Mouse (Mus musculus): ENCODE results near the gene Gm26992. TPM values are rescaled to one million over a fixed set of nuclear protein-coding genes. Genes with fewer than 3 reads are reported as not detected.

Gm26992 gene
- polyA plus RNA-seq, 1 experiment from 2014 or later: not detected

- 28% methylated on average over 2 of the region's 2 CpGs for WGBS
- H3K4me2 ChIP-seq: peak overlapping the region; percentile 40
These were observed 62.2 kb downstream of the Gm26992 start for GRCm38 (mm10) chrX:103484050-103484449.

GRCm38 (mm10) chrX:103490853-103491252 lies 69.0 kb downstream of the Gm26992 start:
- Histone ChIP-seq H3K4me2 (no peak overlapping the region), H3K9ac (no peak overlapping the region), H3K27ac (no peak overlapping the region), H3K4me3 (replicated peaks) (no peak overlapping the region), H3K27me3 (replicated peaks) (no peaks in the 10 kb centered on the region), H3K4me1 (0 out of 2 replicates have a peak, but pooled peaks cover 5% of the 10 kb centered on the region), H3K36me3 (no peaks in the 10 kb centered on the region), H3K9me3 (no peaks in the 10 kb centered on the region)
- ATAC-seq (ENCODE audit: insufficient read depth, low FRiP score, low read depth): no peak
- WGBS: 57% methylated on average over 2 of the region's 2 CpGs

More at GRCm38 (mm10) chrX:103484050-103484449, 62.2 kb downstream of the Gm26992 start:
- Histone ChIP-seq H3K27me3 (replicated peaks) (no peaks in the 10 kb centered on the region), H3K36me3 (no peaks in the 10 kb centered on the region), H3K27ac (no peak overlapping the region), H3K4me3 (replicated peaks) (no peak overlapping the region; the same call in 1 of the 2 replicates), H3K4me1 (no peaks in the 10 kb centered on the region), H3K9ac (no peak overlapping the region), H3K9me3 (no peaks in the 10 kb centered on the region)
- ATAC-seq (ENCODE audit: insufficient read depth, low FRiP score, low read depth): no peak

- H3K9ac ChIP-seq: no peak overlapping the region; the same call in 1 of the 2 replicates
- H3K4me1 ChIP-seq: 0 out of 2 replicates have a peak, but pooled peaks cover 5% of the 10 kb centered on the region
- WGBS: 35% methylated on average over 10 of the region's 10 CpGs
- no peaks in the 10 kb centered on the region for H3K36me3 ChIP-seq
- no peaks in the 10 kb centered on the region for H3K9me3 ChIP-seq
- no peak for ATAC-seq (ENCODE audit: insufficient read depth, low FRiP score, low read depth)
- H3K27me3 ChIP-seq (replicated peaks): no peaks in the 10 kb centered on the region
- H3K4me3 ChIP-seq (replicated peaks): peak overlapping the region; percentile 54
- peak overlapping the region; percentile 92 for H3K27ac ChIP-seq
- peak overlapping the region; percentile 48 for H3K4me2 ChIP-seq
These were observed 70.8 kb downstream of the Gm26992 start for GRCm38 (mm10) chrX:103492398-103493256.

- Histone ChIP-seq H3K4me3 (replicated peaks) (peak overlapping the region; percentile 54), H3K27me3 (replicated peaks) (no peaks in the 10 kb centered on the region), H3K9ac (peak overlapping the region; percentile 42; the same call in 1 of the 2 replicates), H3K27ac (peak overlapping the region; percentile 92), H3K36me3 (no peaks in the 10 kb centered on the region), H3K4me1 (0 out of 2 replicates have a peak, but pooled peaks cover 5% of the 10 kb centered on the region), H3K9me3 (no peaks in the 10 kb centered on the region), H3K4me2 (peak overlapping the region; percentile 48)
- under 1% methylated on average over 44 of the region's 55 CpGs for WGBS
- peak; percentile 93 for ATAC-seq (ENCODE audit: insufficient read depth, low FRiP score, low read depth)
These were observed 71.8 kb downstream of the Gm26992 start for GRCm38 (mm10) chrX:103493351-103494173.

GRCm38 (mm10) chrX:103499374-103499773 lies 77.6 kb downstream of the Gm26992 start:
- H3K4me3 ChIP-seq (replicated peaks): no peak overlapping the region
- no peak for ATAC-seq (ENCODE audit: insufficient read depth, low FRiP score, low read depth)
- H3K9ac ChIP-seq: no peak overlapping the region
- no peaks in the 10 kb centered on the region for H3K9me3 ChIP-seq
- H3K4me1 ChIP-seq: no peaks in the 10 kb centered on the region
- H3K4me2 ChIP-seq: no peak overlapping the region
- H3K36me3 ChIP-seq: no peaks in the 10 kb centered on the region
- no peaks in the 10 kb centered on the region for H3K27me3 ChIP-seq (replicated peaks)
- 88% methylated on average over 3 of the region's 3 CpGs for WGBS
- no peak overlapping the region for H3K27ac ChIP-seq

GRCm38 (mm10) chrX:103500137-103500536 lies 78.3 kb downstream of the Gm26992 start:
- H3K4me3 ChIP-seq (replicated peaks): no peak overlapping the region
- ATAC-seq (ENCODE audit: insufficient read depth, low FRiP score, low read depth): no peak
- WGBS: 93% methylated on average over 2 of the region's 2 CpGs
- no peak overlapping the region for H3K4me2 ChIP-seq
- H3K27me3 ChIP-seq (replicated peaks): no peaks in the 10 kb centered on the region
- no peaks in the 10 kb centered on the region for H3K4me1 ChIP-seq
- H3K36me3 ChIP-seq: no peaks in the 10 kb centered on the region
- H3K9me3 ChIP-seq: no peaks in the 10 kb centered on the region
- no peak overlapping the region for H3K9ac ChIP-seq
- no peak overlapping the region for H3K27ac ChIP-seq

- H3K27ac ChIP-seq: no peak overlapping the region
- H3K4me3 ChIP-seq (replicated peaks): no peak overlapping the region
- no peaks in the 10 kb centered on the region for H3K4me1 ChIP-seq
- WGBS: 86% methylated on average over 4 of the region's 4 CpGs
- no peaks in the 10 kb centered on the region for H3K36me3 ChIP-seq
- H3K27me3 ChIP-seq (replicated peaks): no peaks in the 10 kb centered on the region
- no peak overlapping the region for H3K9ac ChIP-seq
- no peak overlapping the region for H3K4me2 ChIP-seq
- no peaks in the 10 kb centered on the region for H3K9me3 ChIP-seq
- ATAC-seq (ENCODE audit: insufficient read depth, low FRiP score, low read depth): no peak
These were observed 86.4 kb downstream of the Gm26992 start for GRCm38 (mm10) chrX:103508218-103508617.

DNA sequence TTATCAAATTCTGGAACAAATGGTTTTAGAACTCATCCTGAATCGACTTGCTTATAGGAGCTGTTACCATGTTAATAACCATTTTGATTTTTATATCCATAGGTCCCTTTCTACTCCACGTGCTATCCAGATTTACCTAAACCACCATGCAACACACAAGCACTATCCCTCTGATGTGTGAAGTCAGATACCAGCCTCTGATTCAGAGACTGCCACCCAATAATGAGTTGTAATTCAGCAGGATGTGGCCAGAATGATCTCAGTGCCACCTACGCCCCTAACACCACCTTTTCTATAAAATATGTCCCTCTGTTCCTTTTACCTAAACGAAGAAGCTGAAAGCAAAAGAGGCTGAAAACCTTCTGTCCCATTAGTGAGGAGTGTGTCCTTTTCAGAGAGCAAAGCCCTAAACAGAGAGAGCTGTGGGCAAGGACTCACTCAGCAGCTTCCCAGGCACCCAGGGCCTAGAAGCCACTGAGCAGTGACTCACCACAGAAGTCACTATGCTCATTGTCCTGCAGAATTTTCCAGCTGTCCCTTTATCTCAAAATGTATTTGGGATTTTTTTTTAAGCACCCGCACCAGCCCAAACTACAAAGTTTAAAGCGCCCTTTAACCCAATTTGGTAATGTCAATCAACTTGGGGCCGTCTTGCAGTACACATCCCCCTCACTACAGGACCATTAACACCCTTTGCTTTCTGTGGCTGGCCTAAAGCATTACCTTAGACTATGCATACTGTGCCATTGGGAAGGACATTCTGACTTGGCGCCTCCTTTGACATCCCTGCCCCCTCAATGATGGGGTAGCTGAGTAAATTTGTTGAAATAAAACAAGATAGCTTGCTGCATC lies 87.6 kb downstream of the Gm26992 start:
- no peak for ATAC-seq (ENCODE audit: insufficient read depth, low FRiP score, low read depth)
- no peak overlapping the region for H3K27ac ChIP-seq

GRCm38 (mm10) chrX:103514782-103515181 lies 93.0 kb downstream of the Gm26992 start:
- H3K36me3 ChIP-seq: no peaks in the 10 kb centered on the region
- H3K9ac ChIP-seq: no peak overlapping the region
- 42% methylated on average over 4 of the region's 4 CpGs for WGBS
- H3K9me3 ChIP-seq: no peaks in the 10 kb centered on the region
- H3K4me3 ChIP-seq (replicated peaks): no peak overlapping the region
- H3K4me1 ChIP-seq: 0 out of 2 replicates have a peak, but pooled peaks cover 2% of the 10 kb centered on the region
- H3K4me2 ChIP-seq: no peak overlapping the region
- no peaks in the 10 kb centered on the region for H3K27me3 ChIP-seq (replicated peaks)
- ATAC-seq (ENCODE audit: insufficient read depth, low FRiP score, low read depth): no peak
- no peak overlapping the region; the same call in 1 of the 2 replicates for H3K27ac ChIP-seq

More for the DNA sequence above, 87.6 kb downstream of the Gm26992 start:
- Histone ChIP-seq H3K4me2 (no peak overlapping the region), H3K36me3 (no peaks in the 10 kb centered on the region), H3K4me1 (no peaks in the 10 kb centered on the region), H3K27me3 (replicated peaks) (no peaks in the 10 kb centered on the region), H3K9ac (no peak overlapping the region), H3K4me3 (replicated peaks) (no peak overlapping the region), H3K9me3 (no peaks in the 10 kb centered on the region)
- 78% methylated on average over 8 of the region's 8 CpGs for WGBS

- Histone ChIP-seq H3K9ac (no peak overlapping the region), H3K27ac (no peak overlapping the region; the same call in 1 of the 2 replicates), H3K36me3 (no peaks in the 10 kb centered on the region), H3K4me3 (replicated peaks) (no peak overlapping the region), H3K4me2 (no peak overlapping the region), H3K27me3 (replicated peaks) (no peaks in the 10 kb centered on the region), H3K9me3 (no peaks in the 10 kb centered on the region), H3K4me1 (0 out of 2 replicates have a peak, but pooled peaks cover 2% of the 10 kb centered on the region)
- 0 out of 2 replicates have a peak, but pooled peaks have one; percentile 22 for ATAC-seq (ENCODE audit: insufficient read depth, low FRiP score, low read depth)
- 60% methylated on average over 1 of the region's 1 CpGs for WGBS
These were observed 93.5 kb downstream of the Gm26992 start for GRCm38 (mm10) chrX:103515346-103515745.

DNA sequence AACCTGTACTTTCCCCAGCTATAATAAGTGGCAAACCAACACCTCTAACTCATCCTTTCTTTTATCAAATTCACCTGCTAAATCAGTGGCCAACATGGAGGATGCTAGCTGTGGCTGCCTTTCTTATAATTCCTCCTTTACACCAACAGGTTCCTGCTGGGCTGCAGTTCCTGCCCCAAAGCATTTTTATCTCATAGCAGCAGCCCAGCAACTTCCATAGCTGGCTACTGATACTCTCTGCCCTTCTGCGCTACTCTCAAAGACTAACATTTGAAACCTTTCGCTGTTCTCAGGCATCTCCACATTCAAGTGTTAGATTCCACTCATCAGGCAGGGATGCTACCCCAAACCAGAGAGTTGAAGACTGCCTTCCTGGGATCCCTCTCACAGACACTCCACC lies 97.0 kb downstream of the Gm26992 start:
- Histone ChIP-seq H3K4me1 (0 out of 2 replicates have a peak, but pooled peaks cover 2% of the 10 kb centered on the region), H3K4me3 (replicated peaks) (no peak overlapping the region), H3K9ac (no peak overlapping the region), H3K4me2 (no peak overlapping the region), H3K9me3 (no peaks in the 10 kb centered on the region), H3K27ac (no peak overlapping the region), H3K27me3 (replicated peaks) (no peaks in the 10 kb centered on the region), H3K36me3 (no peaks in the 10 kb centered on the region)
- WGBS: 94% methylated on average over 2 of the region's 2 CpGs
- ATAC-seq (ENCODE audit: insufficient read depth, low FRiP score, low read depth): no peak

Data from stomach, embryonic 15.5 days (tissue).